Mouse (Mus musculus) R1 (cell line): ENCODE data around the gene Smok2a.
"Not testable (repeated sequence)": the region's sequence is repeated elsewhere in the genome, so short reads cannot be mapped to it uniquely, and the experiment has no call there.

Experiments used
- DNase-seq: peaks from one replicate; pipeline ENCODE4 v3.0.0-alpha.2; 2018; ENCODE audit warnings: low read depth, low spot score

Gene Smok2a

DNA sequence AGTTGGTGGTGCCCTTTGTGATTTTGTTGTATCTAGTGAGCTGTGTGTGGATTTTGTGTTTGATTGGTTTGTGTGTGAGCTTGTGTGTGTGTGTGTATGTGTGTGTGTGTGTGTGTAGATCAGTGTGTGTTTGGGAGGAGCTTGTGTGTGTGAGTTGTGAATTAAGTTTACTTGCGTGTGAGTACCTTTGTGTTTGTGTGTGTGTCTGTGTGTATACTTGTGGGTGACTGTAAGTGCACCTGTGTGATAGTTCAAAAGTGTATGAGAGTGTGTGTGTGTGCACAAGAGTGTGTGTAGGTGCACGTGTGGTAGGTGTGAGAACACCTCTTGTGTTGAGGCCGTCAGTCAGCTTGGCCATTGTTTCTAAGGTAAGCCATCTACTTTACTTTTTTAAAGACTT lies at the start of gene Smok2a:
TSS of gene Smok2a (plus strand) at position 301 of the 400 bp plus-strand sequence.
- DNase-seq = no peak

DNA sequence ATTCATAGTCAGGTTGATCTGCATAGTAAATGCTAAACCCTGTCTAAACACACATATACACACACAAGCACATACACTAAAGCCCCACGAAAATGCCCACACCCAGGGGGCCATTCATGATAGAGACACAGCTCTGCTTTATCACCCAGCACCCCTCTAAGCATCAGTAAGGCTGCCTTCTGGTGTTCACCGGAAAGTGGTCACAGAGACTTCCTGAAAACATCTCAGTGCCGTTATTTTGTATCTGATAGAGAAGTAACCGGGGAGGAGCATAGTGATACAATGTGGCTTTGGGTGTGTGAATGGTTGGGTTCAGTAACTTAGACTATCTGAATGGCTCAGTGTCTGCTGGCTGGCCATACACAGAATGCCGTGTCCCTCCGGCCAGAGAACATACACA lies 47.4 kb upstream of the Smok2a start:
- not testable (repeated sequence) for DNase-seq

DNA sequence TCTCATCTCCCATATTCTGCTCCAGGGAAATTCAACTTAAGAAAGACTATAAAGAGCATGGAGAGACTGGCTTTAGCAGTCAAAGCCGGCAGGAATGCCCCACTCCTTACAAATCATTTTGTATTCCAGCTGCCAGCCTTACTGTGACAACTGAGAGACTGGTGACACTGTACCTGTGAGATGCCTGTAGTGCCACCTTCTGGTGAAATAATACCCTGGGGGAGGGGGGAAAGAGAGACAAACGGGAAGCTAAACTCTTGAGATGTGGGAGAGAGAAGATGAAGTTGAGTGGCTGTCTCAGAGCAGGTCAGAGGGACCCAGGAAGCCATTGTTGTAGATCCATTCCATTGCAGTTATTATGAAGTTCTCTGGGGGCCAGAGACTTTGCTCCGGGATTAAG lies 47.0 kb upstream of the Smok2a start:
- not testable (repeated sequence) for DNase-seq

DNA sequence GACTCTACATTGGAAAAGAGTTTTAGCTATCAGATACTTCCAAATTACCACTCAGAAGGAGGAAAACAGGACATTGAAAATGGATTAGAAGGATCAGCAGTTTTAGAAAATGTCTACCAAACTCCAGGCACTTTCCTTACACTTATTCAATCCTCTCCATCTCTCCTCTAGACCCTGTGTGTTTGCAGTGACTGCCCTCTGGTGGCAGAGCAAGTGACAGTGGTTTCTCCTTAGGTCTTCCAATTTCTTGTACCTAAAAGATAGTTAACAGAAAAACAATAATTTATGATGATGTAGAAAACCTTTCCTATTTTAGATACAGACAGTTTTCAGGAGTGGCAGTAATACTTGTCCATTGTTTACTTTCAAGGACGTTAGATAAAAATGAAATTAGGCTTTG lies 45.4 kb upstream of the Smok2a start:
- not testable (repeated sequence) for DNase-seq

DNA sequence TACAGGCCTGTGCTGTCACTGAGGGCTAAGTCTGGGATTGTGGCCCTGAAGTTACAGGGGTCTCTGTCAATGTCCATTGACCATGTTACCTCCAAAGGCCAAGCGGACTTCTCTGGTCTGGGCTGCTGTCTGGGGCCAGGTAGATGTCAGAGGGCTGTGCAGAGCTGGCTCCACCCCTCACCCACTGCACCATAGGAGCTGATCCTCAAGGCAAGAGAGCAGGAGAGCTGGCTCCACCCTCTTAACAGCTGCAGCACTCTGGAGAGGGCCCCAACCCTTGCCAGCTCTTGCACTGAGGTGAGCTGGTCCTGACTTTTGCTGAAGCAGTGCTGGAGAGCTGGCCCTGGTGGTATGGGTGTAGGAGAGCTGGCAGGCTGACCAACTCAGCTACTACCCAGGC lies 43.2 kb upstream of the Smok2a start:
- DNase-seq = not testable (repeated sequence)

DNA sequence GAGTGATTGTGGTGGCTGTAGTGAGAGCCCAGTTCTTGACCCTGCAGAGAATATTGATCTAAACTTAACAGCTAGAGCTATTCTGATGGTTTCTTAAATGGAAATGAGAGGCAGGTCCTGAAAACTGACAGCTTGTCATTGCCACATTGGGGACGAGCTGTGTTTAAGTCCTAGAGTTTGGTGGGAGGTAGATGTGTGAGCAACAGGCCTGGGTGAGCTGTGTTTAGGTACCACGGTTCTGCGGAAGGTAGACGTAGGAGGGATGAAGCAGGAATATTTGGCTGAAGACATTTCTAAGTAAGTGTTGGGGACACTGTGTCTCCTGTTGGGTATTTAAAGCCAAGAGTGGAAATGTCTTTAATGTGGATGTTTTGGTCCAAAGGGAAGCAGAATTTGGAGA lies 42.0 kb upstream of the Smok2a start:
- DNase-seq = not testable (repeated sequence)

DNA sequence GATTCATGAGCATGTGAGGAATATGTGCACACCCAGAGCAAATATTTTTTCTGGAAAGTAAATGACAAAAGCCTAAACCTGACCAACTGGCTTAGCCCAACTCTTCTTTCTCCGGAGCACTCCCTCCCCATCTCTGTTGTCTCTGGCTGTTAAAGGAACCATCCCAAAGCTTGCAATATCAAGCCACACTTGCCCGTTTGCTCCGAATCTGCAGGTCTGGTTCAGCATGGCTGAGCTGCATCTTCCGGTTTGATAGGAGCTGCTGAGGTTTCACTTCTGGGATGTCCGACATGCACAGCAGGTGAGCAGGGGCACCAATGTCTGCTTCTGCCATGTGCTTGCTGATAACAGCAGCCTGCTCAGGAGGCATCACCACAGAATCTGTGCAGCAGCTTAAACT lies 40.5 kb upstream of the Smok2a start:
- not testable (repeated sequence) for DNase-seq

DNA sequence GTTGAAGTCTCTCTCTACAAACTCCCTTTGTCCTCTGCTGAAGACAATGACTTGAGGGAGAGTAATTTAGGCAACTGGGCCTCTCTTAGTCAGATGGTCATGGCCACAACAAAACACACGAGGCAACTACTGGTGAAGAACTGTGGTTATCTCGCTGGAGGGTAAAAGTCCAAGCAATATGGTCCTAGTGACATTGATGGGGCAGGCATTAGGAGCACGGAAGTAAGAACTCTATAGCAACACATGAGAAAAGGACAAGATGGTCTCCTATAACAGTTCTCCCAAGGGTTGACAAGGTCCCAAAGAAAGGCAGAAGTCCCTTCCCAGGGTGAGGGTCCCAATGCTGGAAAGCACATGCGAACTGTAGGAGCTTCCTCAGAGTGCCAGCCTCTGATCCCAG lies 38.3 kb upstream of the Smok2a start:
- not testable (repeated sequence) for DNase-seq

DNA sequence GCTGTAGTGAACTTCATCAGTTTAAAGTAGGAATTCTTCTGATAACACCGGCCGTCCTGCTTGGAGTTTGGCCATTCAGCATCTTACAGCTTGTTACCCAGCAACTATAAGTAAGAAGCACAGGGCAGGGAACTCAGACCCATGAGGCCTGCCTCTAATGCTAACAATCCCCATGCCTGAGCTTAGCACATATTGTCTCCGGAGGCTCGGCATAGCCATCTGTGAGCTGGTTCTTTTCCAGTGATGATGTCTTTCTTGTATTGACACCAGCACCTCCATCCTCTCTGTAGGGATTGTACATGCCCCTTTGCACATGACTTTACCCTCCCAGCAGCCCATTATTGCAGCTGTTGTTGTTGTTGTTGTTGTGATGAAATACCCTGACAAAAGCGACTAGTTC lies 36.5 kb upstream of the Smok2a start:
- not testable (repeated sequence) for DNase-seq

DNA sequence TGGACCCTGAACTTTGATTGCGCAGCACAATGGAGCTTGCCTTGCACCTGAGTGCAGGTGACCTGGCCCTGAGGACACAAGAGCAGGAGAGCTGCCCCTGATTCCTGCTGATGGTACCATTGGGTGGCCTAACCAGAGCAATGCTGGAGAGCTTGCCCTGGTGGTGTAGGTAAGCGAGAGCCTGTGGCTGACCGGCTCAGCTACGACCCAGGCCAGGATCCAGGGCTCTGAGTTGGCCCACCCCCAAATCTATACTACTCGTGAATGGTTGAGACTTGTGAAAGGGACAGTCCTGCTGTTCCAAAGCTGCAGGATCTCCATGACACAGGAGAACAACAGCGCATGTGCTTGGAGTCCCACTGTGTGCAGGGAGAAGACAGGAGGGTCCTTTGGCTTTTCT lies 34.4 kb upstream of the Smok2a start:
- DNase-seq = not testable (repeated sequence)

DNA sequence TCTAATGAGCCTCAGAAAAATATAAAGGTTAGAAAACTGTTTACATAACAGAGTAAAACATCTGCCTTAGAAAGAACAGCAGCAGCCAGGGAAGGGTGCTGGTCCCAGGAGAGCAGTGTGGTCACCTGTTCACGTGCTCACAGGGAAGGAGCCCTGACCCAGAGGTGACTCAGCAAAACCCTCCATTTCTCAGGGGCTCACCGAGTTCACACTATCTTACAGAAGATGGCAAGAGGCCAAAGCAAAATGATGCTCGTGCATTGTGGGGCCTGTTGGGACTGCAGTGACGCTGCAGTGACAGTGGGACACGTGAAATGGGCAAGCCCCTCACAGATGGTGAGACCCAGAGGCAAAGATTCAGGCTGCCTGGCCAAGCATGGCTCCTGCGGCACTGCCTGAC lies 33.4 kb upstream of the Smok2a start:
- not testable (repeated sequence) for DNase-seq

DNA sequence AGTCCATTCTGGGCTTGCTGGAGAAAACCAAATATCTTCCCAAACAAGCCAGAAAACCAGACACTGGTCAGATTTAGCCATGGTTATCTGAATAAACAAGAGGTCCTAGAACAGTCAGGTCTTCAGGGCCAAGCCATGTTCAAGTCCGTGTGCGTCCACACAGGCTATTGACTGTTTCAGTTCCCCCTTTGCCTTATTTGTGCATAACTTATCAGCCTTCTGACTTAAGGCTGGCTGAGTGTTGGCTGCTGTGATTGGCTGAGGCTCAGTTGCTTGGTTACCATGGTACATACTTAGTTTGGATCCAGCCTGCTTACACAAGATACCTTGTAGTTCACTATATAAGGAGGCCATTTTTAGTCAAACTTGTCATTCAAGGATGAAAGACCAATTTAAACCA lies 32.1 kb upstream of the Smok2a start:
- DNase-seq = not testable (repeated sequence)

DNA sequence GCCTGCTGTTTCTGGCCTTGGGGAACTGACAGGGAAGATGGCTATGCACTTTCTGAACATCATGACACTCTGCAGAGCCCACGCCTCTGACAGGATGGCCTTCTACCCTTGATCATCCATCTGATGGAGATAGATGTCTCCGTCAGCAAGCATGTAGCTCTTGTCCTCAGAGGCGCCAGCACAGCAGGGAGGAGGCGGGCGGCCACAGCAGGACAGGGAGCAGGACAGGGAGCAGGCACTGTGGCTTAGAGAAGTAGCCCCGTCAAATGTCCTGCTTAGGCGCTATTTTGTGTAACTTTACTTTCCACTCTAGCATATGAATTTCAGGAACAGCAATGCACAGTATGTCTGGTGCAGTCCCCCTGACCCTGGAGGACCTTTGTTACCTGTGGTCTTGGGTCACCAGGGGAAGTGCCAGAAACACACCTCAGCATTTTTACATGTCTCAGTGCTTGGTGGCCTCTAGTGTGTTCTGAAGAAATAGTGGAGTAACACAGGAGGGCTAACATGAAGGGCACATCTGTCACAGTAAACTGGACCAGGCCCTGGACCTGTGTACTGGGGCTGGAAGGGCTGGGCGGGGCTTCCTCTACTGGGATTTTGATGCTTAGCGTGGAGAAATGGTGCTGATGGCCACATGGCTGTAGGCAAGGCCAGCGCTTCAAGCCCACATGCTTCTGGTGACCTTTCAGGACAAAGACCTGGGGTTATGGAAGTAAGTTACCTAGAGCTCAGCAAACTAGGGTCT lies 30.0 kb upstream of the Smok2a start:
- DNase-seq = not testable (repeated sequence)

DNA sequence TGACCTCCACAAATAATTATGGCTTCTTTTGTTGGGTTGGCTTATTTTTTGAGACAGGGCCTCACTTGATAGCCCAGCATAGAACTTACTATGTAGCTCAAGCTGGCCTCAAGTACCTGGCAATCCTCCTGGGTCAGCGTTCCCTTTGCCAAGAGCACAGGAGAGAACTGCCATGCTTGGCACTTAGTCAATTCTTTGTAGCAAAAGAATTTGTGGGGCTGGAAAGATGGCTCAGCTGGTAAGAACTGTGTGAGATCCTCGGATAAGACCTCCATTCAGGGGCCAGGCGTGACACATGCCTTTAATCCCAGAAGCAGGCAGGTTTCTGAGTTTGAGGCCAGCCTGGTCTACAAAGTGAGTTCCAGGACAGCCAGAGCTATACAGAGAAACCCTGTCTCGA lies 24.5 kb upstream of the Smok2a start:
- not testable (repeated sequence) for DNase-seq

DNA sequence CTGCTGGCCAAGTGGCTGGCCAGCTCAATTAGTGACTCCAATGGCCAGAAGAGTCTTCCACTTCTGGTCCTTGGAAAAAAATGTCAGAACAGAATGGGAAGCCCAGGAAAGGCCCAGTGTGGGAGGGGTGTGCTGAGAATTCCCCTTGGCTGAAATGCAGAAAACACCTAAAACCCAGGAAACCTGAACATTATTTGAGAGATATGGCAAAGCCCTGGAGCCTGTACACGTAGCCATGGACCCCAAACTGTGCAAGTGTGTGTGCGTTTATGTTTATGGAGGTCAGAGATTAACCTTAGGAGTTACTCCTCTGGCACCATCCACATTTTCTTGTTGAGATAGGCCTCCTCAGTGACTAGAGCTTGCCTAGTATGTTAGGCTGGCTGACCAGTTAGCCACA lies 22.2 kb upstream of the Smok2a start:
- not testable (repeated sequence) for DNase-seq

DNA sequence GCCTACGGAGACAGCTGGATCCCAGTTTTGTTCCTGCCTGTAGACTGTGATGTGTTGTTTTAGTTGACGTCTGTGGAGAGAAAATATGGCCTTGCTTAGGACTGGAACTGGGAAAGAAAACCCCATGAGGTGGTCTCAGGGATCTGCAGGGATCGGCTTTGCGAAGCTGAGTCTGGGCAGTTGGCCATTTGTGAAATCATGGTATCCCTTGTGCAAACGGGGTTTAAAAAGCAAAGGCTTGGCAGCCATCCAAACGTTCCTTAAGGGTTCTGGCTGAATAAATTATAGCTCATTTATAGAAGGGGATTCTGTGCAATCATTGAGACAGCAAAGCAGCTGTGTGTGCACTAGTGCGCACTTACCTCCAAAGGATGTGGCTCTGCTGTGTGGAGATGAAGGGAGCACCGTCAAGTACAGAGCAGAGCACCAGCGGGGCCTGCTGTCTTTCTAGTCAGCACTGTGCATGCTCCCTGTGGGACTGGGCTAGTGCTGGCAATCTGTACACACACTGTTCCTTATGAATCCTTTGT lies 21.0 kb upstream of the Smok2a start:
- not testable (repeated sequence) for DNase-seq

DNA sequence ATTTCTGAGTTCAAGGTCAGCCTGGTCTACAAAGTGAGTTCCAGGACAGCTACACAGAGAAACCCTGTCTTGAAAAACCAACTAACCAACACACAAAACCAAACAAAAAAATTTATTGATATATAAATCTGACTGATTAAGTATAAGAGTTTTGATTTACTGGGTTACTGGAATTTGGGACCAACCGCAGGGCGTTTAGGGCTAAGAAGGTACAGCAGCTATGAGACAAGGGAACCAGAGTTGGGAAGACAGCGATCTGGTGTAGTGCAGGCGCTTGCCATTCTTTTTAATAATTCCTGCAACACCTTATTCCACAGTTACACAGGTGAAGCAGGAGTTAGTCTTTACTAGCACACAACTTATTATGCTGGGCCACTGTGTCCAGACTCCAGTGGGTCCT lies 19.4 kb upstream of the Smok2a start:
- not testable (repeated sequence) for DNase-seq

DNA sequence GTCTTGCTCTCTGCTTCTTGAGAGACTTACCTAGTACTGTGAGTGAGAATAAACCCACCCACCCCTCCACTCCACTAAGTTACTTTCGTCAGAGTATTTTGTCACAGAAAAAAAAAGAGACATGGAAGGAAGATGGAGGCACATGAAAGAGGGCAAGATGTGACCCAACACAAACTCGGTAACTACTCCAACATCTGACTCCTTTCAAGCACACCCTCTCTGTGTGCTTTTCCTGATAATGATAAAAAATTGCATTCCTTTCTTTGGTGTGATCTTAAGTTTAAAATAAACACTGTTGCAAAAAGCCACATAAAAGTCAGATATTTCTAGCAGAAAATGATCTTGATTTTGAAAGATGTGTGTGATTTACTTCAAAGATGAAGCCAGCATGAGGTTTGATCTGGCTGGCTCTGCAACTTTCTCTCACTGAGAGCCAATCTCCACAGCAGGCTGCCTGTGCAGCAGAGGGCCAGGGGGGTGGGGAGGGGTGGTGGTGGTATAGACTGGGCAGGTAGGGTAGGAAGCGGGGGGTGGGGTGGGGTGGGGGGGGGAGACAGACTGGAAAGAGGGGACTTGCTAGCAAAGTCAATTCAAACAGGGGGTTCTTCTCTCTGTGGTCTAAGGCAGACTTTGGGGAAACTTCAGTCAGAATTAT lies 18.4 kb upstream of the Smok2a start:
- not testable (repeated sequence) for DNase-seq

DNA sequence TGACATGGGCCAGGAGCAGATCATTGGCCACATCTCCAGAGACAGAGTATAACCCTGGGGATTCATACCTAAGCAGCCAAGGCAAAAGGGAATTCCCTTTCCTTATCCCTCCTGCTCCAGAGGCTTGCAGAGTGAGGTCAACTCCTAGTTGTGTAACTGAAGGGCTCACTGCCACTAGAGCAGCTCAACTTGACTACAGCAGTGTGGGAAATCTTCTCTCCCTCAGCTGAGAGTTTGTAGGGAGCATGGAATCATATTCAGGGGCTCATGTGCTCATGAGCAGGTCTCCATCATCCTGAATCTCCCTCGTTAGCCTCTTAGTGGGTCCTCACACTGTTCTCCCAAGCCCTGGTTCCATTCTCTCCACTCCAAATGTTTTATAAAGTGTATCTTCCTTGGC lies 15.7 kb upstream of the Smok2a start:
- not testable (repeated sequence) for DNase-seq

DNA sequence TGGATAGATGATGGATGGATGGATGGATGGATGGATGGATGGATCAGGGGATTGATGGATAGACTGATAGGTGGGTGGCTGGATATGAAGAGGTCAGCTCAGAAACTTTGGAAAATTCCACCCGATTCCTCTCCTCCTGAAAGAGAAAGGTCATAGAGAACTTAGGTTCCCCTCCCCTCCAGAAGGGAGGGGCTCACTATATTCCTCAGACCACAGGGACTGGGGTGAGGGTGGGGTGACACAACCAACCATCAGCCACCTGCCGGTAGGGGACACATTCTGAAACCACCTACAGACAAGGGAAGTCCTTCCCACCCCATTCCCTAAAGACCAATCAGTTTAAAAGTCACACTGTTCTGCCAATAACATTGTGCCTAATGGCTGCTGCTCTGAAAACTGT lies 14.5 kb upstream of the Smok2a start:
- DNase-seq = no peak

DNA sequence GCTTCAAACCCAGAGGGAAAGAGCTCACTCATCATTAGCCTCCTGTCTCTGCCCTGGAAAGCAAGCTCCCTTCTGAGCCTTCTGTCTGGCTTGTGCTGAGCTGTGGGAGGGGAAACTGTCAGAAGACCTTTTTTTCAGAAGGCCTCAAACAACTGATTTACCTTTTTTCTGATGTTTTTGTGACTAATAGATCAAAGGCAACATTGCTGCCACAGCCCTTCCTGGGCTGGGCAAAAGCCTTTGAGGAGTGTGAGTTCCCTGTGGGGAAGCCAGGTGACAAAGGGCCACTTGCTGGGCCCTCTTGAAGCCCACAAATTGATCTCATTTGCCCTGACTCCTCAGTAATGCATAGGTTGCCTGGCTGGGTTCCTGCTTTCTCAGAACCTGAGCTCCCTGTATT lies 12.5 kb upstream of the Smok2a start:
- DNase-seq = not testable (repeated sequence)

DNA sequence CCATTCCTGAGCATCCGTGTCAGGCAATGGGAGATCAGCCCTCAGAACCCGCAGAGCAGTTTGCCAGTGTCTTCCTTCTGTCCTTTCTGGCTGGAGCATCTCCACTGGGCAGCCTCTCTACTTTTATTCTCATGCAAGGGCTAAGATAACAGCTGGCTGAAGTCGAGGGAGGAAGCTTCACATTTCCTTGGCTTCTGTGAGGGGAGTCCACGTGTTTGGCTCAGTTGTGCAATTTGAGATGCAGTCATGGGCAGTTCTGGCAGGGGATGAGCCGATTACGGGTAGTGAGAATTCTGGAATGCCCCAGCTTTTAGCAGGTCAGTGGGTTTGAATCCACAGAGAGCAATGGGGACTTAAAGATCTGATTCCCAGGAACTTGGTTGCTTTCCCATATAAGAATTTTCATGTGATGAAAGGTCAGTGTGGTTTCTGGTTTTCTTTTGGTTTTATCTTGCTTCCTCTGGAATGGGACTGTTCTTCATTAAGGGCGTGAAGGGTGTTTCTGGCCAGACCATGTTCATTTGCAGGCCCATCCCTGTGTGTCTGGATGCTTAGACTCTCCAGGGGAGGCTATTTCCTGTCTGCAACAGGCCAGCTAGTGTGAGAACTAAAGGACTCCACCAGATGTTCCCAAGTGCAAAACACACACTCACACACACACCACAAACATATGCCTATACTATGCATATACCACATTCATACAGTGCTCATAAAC lies 8.7 kb upstream of the Smok2a start:
- DNase-seq = no peak
